Mouse (Mus musculus): ENCODE measurements around the gene Ccdc138.

DNA sequence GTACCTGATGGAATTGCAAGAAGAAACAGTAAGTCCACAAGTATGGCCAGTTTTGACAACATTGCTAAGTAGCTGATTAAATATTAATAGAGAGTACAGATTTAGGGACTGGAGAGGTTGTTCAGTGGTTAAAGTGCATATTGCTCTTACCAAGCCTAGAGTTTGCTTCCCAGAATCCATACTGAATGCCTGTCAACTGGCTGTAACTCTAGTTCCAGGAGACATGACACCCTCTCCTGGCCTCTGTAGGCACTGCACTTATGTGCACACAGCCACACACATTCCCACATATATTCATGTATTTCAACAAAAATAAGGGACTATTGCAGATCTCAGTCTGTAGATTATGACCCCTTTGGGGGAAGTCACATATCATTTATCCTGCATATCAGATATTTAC is 51.0 kb downstream of the Ccdc138 start:
- TF ChIP-seq CTCF (conservative IDR thresholded peaks at IDR 0.05; ENCODE audit: insufficient read depth, insufficient read length, low read depth, low read length) = peak; percentile 59
- TF ChIP-seq POLR2A (IDR thresholded peaks at IDR 0.05; ENCODE audit: low read depth, low read length) = no peak
